Mouse (Mus musculus) layer of hippocampus, adult 18-20 months (tissue): ENCODE results near the gene Ttll6. TPM values are rescaled to one million over a fixed set of nuclear protein-coding genes. Genes with fewer than 3 reads are reported as not detected.

Experiments used
- DNase-seq, 2 experiments: peaks; one replicate each; pipeline ENCODE4 v3.0.0; 2022; ENCODE audit warnings: low spot score in 2 of 2
- total RNA-seq, 2 experiments: library from RNA; stranded (reverse); gene quantifications; 2 replicates each; pipeline ENCODE4 v1.2.3; 2021

Gene Ttll6
- total RNA-seq, 2 experiments from 2014 or later: 0.30 to 0.40 TPM

DNA sequence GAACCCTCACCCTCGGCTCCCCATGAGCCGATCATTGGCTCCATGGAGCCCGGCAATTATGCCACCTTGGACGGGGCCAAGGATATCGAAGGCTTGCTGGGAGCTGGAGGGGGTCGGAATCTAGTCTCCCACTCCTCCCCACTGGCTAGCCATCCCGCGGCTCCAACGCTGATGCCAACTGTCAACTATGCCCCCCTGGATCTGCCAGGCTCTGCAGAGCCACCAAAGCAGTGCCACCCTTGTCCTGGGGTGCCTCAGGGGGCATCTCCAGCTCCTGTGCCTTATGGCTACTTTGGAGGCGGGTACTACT, 60.8 kb downstream of the Ttll6 start:
- no peak for DNase-seq

DNA sequence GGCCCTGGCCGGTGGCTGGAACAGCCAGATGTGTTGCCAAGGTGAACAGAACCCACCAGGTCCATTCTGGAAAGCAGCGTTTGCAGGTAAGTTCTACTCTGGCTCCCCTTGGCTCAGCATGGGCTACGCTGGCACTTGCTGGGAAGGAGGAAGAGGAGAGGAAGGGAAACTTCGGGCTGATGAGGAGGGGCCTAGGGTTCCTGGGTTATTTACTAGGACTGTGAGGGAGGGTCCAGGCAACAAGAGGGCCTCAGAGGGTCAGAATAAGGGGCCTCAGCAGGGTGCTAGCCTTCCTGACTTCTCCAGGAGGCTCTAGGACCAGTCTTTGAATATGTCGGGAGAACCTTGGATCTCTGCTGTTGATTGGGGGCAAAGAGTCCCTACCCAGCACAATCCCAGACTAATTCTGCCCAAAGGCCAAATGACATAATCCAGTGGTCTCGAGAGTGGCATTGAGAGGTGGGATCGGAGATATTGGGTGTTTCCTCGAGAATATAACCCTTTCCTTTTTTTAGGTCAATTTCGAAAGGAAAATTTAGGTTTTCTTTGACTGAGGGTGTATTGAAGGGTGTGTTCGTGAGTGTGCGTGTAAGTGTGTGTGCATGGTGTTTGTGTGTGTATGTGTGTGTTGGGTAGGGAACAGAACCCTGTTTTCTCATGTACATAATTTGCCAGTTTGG, 61.5 kb downstream of the Ttll6 start:
- DNase-seq: no peak

GRCm38 (mm10) chr11:96195769-96196280, 62.2 kb downstream of the Ttll6 start:
- DNase-seq: no peak

DNA sequence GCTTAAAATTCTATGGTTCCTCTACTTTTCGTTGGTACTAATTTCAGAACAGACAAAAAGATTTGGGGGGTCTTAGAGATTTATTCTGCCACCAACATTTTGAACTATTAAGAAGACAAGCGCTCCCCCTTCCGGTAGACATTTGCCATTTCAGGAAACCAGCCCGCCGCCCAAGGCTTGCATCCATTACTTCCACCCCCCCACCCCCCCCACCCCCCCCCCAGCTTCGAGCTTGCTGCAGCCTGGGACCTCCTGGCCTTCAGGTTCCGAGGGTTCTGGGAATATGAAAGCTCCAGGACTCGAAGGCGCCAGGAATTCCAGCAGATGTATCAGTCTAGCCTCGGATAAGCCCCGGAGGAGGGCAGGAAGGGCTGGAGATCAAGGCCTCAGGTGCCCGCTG, 65.1 kb downstream of the Ttll6 start:
- no peak for DNase-seq

GRCm38 (mm10) chr11:96199181-96200086, 65.8 kb downstream of the Ttll6 start:
- DNase-seq: no peak

DNA sequence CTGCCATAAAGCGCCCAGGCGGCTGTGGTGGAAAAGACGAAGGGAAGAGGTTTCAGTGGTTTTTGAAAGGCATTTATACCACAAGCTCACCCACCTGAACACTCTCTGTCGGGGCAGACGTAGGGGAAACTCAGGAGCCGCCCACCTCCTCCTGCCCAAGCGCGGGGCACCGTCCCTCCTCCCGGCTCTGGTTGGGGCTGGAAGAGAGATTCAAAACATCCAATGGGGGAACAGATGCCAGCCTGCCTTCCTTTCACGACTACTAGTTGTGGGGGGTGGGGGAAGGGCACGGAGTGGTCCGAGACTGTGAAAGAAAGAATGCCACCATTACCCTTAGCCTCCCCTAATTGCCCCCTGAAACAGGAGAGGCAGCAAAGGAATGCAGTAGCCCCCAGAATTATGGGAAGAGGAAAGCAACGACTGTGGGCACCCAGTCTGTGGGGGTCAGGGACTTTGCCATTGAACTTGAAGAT, 66.6 kb downstream of the Ttll6 start:
- no peak for DNase-seq

DNA sequence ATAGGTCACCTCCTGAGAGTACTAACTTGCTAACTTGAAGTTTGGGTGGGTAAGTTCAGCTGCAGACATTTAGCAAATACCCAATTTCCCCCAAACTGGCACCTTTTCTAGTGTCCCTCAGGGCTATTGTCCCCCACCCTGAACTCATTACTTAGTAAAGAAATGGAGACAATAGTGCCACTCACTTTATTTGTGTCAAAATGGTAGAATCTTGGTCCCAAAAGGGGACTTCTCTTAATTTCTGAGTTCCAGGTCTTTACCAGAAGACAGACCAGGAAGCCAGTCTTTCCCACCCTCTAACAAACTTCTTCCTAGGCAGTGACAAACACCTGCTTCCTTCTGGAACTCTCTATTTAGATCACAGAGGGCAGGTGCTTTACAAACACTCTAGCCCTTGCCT, 68.2 kb downstream of the Ttll6 start:
- DNase-seq: no peak

DNA sequence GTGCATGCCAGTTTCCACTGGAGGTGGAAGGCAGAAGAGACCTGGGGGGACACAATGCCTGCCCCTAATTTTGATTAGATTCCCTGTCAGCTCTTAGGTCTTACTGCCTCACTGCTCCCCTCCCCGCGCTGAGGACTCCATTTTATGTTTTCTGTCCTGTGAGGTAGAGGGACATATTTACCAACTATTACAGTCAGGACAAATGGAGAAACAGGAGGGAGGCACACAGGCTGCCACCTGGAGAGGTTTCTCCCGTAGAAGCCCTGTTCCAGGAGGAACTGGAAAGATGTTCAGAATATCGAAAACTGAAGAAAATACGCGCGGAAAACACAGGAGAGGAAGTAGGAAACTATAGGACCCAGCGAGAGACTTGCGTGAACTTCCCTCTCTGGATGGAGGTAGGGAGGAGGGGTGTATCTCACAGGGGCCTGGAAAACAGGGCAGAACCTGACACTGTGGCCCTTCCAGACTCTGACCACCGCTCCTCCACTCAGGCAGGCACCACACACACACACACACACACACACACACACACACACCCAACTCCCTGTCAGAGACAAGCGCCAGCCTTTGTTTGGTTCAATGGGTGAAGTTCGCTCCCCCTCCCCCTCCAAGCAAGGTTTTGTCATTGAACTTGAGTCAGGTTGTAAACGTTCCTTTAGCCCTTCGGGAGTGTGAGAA, 69.0 kb downstream of the Ttll6 start:
- DNase-seq: no peak

DNA sequence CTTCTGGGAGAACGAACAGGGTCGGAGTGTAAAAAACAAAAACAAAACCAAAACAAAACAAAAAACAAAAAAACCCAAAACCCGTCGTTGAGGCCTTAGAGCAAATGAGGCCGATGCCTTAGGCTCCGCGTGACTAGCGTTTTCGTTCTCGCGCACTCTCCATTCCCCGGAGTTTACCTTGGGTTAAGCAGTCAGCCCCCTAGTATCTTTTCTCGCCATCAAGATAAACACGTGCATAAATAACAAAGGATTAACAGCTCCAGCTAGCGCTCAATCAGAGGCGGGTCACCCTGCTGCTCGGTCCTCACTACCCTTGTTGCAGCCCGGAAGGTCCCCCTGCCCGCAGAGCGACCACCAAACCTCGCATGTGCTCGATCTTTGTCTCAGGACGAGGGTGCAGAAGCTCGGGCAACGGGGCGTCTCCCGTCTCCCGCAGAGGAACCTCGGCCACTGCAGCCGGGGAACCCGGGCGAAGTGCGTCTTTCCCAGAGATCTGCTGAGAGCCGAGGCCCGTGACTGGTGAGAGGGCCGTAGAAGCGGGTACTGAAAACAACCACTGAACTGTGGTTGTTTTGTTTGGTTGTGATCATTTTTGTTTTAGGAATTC, 69.7 kb downstream of the Ttll6 start:
- DNase-seq: no peak

- DNase-seq: no peak
Observed at GRCm38 (mm10) chr11:96203789-96204186, 70.2 kb downstream of the Ttll6 start.

DNA sequence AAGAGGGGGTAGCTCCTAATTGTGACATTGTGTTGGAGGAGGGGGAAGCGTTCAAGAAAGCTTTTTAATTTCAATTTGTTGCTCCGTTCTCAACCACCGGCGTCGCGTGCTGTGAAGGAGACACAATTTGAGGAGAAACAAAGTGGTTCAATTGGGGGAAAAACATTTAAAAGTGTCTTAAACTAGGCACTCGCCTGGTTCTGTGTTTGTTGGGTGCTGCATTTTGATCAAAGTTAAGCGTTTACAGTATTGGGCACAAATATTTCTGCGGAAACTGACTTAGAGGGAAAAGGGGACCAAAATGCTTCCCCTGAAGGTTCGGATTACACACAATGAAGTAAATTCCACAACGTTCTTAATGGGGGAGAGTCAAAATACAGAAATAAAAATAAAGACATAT, 70.8 kb downstream of the Ttll6 start:
- DNase-seq: no peak

GRCm38 (mm10) chr11:96205426-96206131, 72.0 kb downstream of the Ttll6 start:
- no peak for DNase-seq

Other genes starting within 250 kb of the Ttll6 start
- not detected for gene B4galnt2, start 218.9 kb upstream of the Ttll6 start, total RNA-seq
- not detected for gene Igf2bp1, start 127.8 kb upstream of the Ttll6 start, total RNA-seq
- gene Gip, start 109.2 kb upstream of the Ttll6 start, total RNA-seq: not detected
- 100 to 1,000 TPM; 104 to 106 TPM for gene Snf8, start 98.9 kb upstream of the Ttll6 start, total RNA-seq
- gene Ube2z, start 68.4 kb upstream of the Ttll6 start, total RNA-seq: 10 to 100 TPM; 56.3 to 59.0 TPM
- gene Atp5g1, start 58.1 kb upstream of the Ttll6 start, total RNA-seq: 100 to 1,000 TPM; 370 to 408 TPM
- under 1 TPM in 1 of 2 experiments, not detected in 1; 0.20 TPM for gene Calcoco2, start 21.8 kb upstream of the Ttll6 start, total RNA-seq
- not detected for gene Hoxb13, start 60.5 kb downstream of the Ttll6 start, total RNA-seq
- not detected for gene Hoxb9, start 137.7 kb downstream of the Ttll6 start, total RNA-seq
- not detected for gene Hoxb8, start 148.1 kb downstream of the Ttll6 start, total RNA-seq
- gene Hoxb7, start 152.8 kb downstream of the Ttll6 start, total RNA-seq: not detected
- not detected for gene Hoxb6, start 158.7 kb downstream of the Ttll6 start, total RNA-seq
- not detected for gene Hoxb5, start 169.6 kb downstream of the Ttll6 start, total RNA-seq
- not detected for gene Hoxb4, start 184.5 kb downstream of the Ttll6 start, total RNA-seq
- not detected for gene Hoxb3, start 189.5 kb downstream of the Ttll6 start, total RNA-seq
- gene Hoxb2, start 216.7 kb downstream of the Ttll6 start, total RNA-seq: not detected
- not detected for gene Hoxb1, start 232.0 kb downstream of the Ttll6 start, total RNA-seq